Mouse (Mus musculus): ENCODE data around the gene Klhl23. TPM values are rescaled to one million over a fixed set of nuclear protein-coding genes. Genes with fewer than 3 reads are reported as not detected.
A peak's percentile ranks its signal among the peaks of the same experiment; 100 is the strongest.

Klhl23 gene
- polyA plus RNA-seq (2015; fragmentation: Nextera tagmentation; extraction: Ambion mirVana): 21.4 and 25.1 TPM in 2 replicates

DNA sequence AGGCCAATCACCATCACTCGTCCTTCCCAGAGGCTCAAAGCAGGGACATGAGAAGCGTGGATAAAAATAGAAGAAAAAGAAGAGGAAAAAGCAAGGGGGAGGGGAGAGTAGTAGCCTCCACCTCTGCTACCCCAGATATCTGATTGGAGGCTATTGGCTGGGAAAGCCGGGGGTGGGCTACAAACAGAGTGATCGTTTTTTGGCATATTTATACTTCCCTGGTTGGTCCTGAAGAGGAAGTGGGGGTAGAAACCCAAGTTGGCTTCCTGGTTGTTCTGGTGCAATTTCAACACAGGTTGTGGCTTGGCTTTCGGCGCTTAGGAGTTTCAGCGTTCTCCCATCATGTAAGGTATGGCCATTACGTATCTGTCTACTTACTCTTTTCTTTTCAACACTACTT is at the start of gene Klhl23:
Gene Klhl23, plus strand, starts transcription at position 234 of the 400 bp plus-strand sequence.
- peak within 1 kb of the TSS; percentile 82 for H3K4me3 ChIP-seq (ENCODE audit: low read depth, low read length)
- no peaks in the 10 kb centered on the region for H3K27me3 ChIP-seq (ENCODE audit: control insufficient read depth, insufficient read depth, low read length)
- DNase-seq (ENCODE audit: low spot score) (peak; percentile 22), ATAC-seq (ENCODE audit: low FRiP score, low TSS enrichment) (peak; percentile 16; the same call in 1 of the 2 replicates)
- H3K9ac ChIP-seq (ENCODE audit: low read length): peak within 1 kb of the TSS; percentile 90
- TF ChIP-seq EP300 (optimal IDR thresholded peaks at IDR 0.05) (no peak), CTCF (IDR thresholded peaks at IDR 0.05; ENCODE audit: low read depth) (no peak)
- H3K4me1 ChIP-seq (replicated peaks; ENCODE audit: control insufficient read depth, insufficient read depth): no peaks in the 10 kb centered on the region; the same call in 1 of the 2 replicates
- H3K27ac ChIP-seq (replicated peaks): peak within 1 kb of the TSS; percentile 95
- no peaks in the 10 kb centered on the region for H3K36me3 ChIP-seq (ENCODE audit: control insufficient read depth, insufficient read depth, low read length)
- WGBS: 5% methylated on average over 8 of the region's 8 CpGs
- no peaks in the 10 kb centered on the region for H3K9me3 ChIP-seq (ENCODE audit: control insufficient read depth, low read length)
- peak within 1 kb of the TSS; percentile 90 for H3K4me2 ChIP-seq (replicated peaks; ENCODE audit: low read depth)

DNA sequence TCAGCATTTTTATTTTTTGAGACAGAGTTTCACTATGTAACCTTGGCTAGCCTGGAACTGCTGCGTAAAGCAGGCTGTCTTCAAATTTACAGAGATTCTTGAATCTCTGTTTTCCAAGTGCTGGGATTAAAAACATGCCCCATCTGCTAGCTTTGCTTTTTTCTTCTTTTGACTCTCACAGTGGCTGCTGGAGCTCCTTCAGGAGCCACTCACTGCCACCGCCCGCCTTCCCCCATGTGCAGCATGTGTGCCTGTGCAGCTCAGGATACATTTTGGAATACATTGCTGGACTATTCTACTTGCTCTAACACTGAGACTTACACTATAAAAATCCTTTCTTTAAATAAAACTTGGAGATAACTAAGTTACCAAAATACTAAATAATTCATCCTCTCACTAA is 48.4 kb upstream of the Klhl23 start:
- Histone ChIP-seq H3K9ac (ENCODE audit: low read length) (no peak overlapping the region), H3K27ac (replicated peaks) (no peak overlapping the region), H3K36me3 (ENCODE audit: control insufficient read depth, insufficient read depth, low read length) (no peaks in the 10 kb centered on the region), H3K4me2 (replicated peaks; ENCODE audit: low read depth) (no peak overlapping the region), H3K4me1 (replicated peaks; ENCODE audit: control insufficient read depth, insufficient read depth) (no peaks in the 10 kb centered on the region), H3K27me3 (ENCODE audit: control insufficient read depth, insufficient read depth, low read length) (no peaks in the 10 kb centered on the region), H3K9me3 (ENCODE audit: control insufficient read depth, low read length) (no peaks in the 10 kb centered on the region), H3K4me3 (ENCODE audit: low read depth, low read length) (no peak overlapping the region)
- ATAC-seq (ENCODE audit: low FRiP score, low TSS enrichment) (no peak), DNase-seq (ENCODE audit: low spot score) (no peak)
- TF ChIP-seq EP300 (optimal IDR thresholded peaks at IDR 0.05): no peak
- TF ChIP-seq CTCF (IDR thresholded peaks at IDR 0.05; ENCODE audit: low read depth): no peak
- 95% methylated on average over 3 of the region's 3 CpGs for WGBS

DNA sequence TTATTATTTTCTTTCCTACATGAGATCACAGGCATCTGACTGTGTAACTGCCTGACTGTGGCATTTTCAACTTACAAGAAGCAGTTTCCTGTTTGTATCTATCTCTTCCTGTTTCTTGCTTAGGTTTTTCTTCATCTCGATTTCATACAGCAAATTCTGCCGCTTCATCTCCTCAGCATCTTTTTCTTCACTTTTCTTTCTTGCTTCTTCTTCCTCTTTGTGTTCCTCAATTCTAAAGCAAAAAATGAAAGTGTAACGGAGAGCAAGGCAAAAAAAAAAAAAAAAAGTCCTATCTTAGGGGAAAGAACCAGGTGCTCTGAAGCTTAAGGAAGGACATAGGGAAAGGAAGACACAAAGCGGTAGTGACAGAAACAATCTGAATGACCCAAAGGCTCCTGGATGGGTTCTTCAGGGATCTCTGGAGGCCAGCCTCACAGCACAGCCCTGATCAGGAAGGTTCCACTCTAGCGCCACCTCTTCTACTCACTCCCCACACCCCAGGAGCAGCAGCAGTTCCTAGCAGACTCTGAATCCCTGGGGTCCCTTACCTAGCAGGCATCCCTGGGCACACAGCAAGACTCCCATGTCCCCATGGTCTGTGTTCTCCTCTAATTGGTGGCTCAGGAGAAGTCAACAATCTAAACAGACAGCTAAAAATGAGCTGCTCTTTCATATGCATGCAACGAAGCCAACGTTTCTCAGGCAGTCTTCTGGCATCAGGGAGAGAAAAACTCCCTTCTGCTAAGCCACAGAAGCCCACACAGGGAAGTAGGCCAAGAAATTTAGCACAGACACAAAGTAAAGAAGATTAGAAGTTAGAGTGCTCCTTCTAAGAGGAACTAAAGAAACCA is 43.5 kb upstream of the Klhl23 start:
- 65% methylated on average over 7 of the region's 7 CpGs for WGBS
- H3K4me3 ChIP-seq (ENCODE audit: low read depth, low read length): no peak overlapping the region
- no peaks in the 10 kb centered on the region for H3K27me3 ChIP-seq (ENCODE audit: control insufficient read depth, insufficient read depth, low read length)
- no peak overlapping the region for H3K9ac ChIP-seq (ENCODE audit: low read length)
- TF ChIP-seq CTCF (IDR thresholded peaks at IDR 0.05; ENCODE audit: low read depth) (no peak), EP300 (optimal IDR thresholded peaks at IDR 0.05) (no peak)
- no peaks in the 10 kb centered on the region for H3K36me3 ChIP-seq (ENCODE audit: control insufficient read depth, insufficient read depth, low read length)
- no peak overlapping the region for H3K4me2 ChIP-seq (replicated peaks; ENCODE audit: low read depth)
- H3K9me3 ChIP-seq (ENCODE audit: control insufficient read depth, low read length): no peaks in the 10 kb centered on the region
- no peak overlapping the region for H3K27ac ChIP-seq (replicated peaks)
- no peaks in the 10 kb centered on the region for H3K4me1 ChIP-seq (replicated peaks; ENCODE audit: control insufficient read depth, insufficient read depth)
- no peak for ATAC-seq (ENCODE audit: low FRiP score, low TSS enrichment)
- no peak for DNase-seq (ENCODE audit: low spot score)

DNA sequence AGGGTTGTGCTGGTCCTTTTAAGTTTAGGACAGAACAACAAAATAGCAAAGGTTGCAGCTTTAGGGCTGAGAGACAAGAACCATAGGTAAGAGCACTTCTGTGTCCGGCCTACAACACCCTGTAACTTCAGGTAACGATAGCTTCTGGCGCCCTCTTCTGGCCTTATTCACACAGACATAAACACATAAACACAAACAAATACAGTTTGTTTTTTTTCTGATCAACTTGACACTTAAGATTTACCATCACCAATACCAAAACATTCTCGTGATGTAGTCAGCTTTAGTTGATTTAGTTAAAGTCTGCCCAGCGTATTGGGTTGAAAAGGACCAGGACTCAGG is 42.9 kb upstream of the Klhl23 start:
- Histone ChIP-seq H3K4me3 (ENCODE audit: low read depth, low read length) (no peak overlapping the region), H3K27me3 (ENCODE audit: control insufficient read depth, insufficient read depth, low read length) (no peaks in the 10 kb centered on the region), H3K27ac (replicated peaks) (no peak overlapping the region), H3K9ac (ENCODE audit: low read length) (no peak overlapping the region), H3K36me3 (ENCODE audit: control insufficient read depth, insufficient read depth, low read length) (no peaks in the 10 kb centered on the region), H3K4me1 (replicated peaks; ENCODE audit: control insufficient read depth, insufficient read depth) (no peaks in the 10 kb centered on the region), H3K4me2 (replicated peaks; ENCODE audit: low read depth) (no peak overlapping the region), H3K9me3 (ENCODE audit: control insufficient read depth, low read length) (no peaks in the 10 kb centered on the region)
- no peak for ATAC-seq (ENCODE audit: low FRiP score, low TSS enrichment)
- DNase-seq (ENCODE audit: low spot score): no peak
- WGBS: 58% methylated on average over 5 of the region's 5 CpGs
- peak; percentile 53 for TF ChIP-seq CTCF (IDR thresholded peaks at IDR 0.05; ENCODE audit: low read depth)
- no peak for TF ChIP-seq EP300 (optimal IDR thresholded peaks at IDR 0.05)

DNA sequence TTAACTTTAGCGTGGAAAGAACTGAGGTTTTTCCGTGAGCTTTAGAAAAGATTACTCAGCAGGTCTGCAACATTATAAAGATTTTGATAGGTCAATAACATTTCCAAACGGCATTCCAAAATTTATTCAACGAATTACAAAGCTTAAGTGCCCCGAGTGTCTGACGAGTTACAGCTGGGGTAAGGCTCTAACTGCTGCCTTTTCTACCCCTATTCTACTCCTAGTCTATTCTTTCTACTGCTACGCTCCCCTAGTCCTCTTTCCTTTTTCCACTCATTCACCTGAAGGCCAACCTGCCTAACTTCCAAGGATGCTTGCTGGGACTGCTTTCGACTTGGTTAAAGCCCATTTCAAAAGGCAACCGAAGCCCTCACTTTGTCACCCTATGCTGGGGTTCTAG is 32.8 kb upstream of the Klhl23 start:
- peak overlapping the region; percentile 87 for H3K27ac ChIP-seq (replicated peaks)
- ATAC-seq (ENCODE audit: low FRiP score, low TSS enrichment) (peak; percentile 28; the same call in 1 of the 2 replicates), DNase-seq (ENCODE audit: low spot score) (no peak)
- H3K4me1 ChIP-seq (replicated peaks; ENCODE audit: control insufficient read depth, insufficient read depth): no peaks in the 10 kb centered on the region
- peak overlapping the region; percentile 63 for H3K4me3 ChIP-seq (ENCODE audit: low read depth, low read length)
- H3K27me3 ChIP-seq (ENCODE audit: control insufficient read depth, insufficient read depth, low read length): no peaks in the 10 kb centered on the region
- TF ChIP-seq CTCF (IDR thresholded peaks at IDR 0.05; ENCODE audit: low read depth) (no peak), EP300 (optimal IDR thresholded peaks at IDR 0.05) (no peak)
- peak overlapping the region; percentile 65 for H3K4me2 ChIP-seq (replicated peaks; ENCODE audit: low read depth)
- no peaks in the 10 kb centered on the region for H3K9me3 ChIP-seq (ENCODE audit: control insufficient read depth, low read length)
- H3K9ac ChIP-seq (ENCODE audit: low read length): peak overlapping the region; percentile 55
- 11% methylated on average over 9 of the region's 9 CpGs for WGBS
- no peaks in the 10 kb centered on the region; the same call in 1 of the 2 replicates for H3K36me3 ChIP-seq (ENCODE audit: control insufficient read depth, insufficient read depth, low read length)

DNA sequence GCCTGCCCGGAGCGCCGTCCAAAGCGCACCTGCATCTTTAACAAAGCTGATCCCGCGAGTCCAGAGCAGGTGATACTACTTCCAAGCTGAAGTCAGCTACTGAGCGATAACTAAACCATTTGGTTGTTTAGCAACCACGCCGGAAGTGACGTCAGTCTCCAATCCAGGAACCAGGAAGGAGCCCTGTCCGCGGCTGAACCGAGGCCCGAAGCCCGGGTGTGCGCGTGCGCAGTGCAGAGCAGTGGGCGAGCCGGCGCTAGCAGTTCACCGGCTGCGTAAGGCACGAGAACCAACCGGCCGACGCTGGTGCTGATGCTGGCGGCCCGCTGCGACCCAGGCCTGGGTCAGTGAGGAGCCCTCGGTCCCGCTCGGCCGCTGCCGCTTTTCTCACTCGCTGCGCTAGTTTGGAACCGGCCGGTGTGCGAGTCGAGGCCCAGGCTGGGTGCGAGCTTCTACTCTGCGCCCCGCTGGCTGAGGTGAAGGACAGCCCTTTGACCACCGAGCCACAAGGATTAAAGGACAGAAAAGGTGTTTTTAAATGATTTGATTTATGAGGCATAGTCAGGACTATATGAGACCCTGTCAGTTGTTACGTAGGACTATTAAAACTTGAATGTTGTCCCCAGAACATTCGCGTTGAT is 32.2 kb upstream of the Klhl23 start, which contains the start of the genes Ccdc173 and Phospho2:
Gene Ccdc173, minus strand, starts transcription at position 147 of the 641 bp plus-strand sequence.
Gene Phospho2, plus strand, starts transcription at position 195 of the 641 bp plus-strand sequence.
- peak within 1 kb of the TSS; percentile 67 for H3K9ac ChIP-seq (ENCODE audit: low read length)
- H3K4me2 ChIP-seq (replicated peaks; ENCODE audit: low read depth): peak within 1 kb of the TSS; percentile 65
- H3K36me3 ChIP-seq (ENCODE audit: control insufficient read depth, insufficient read depth, low read length): no peaks in the 10 kb centered on the region; the same call in 1 of the 2 replicates
- peak within 1 kb of the TSS; percentile 87 for H3K27ac ChIP-seq (replicated peaks)
- ATAC-seq (ENCODE audit: low FRiP score, low TSS enrichment): peak; percentile 98
- TF ChIP-seq CTCF (IDR thresholded peaks at IDR 0.05; ENCODE audit: low read depth): no peak
- no peak for TF ChIP-seq EP300 (optimal IDR thresholded peaks at IDR 0.05)
- peak; percentile 99 for DNase-seq (ENCODE audit: low spot score)
- H3K9me3 ChIP-seq (ENCODE audit: control insufficient read depth, low read length): no peaks in the 10 kb centered on the region
- H3K4me1 ChIP-seq (replicated peaks; ENCODE audit: control insufficient read depth, insufficient read depth): no peaks in the 10 kb centered on the region
- H3K4me3 ChIP-seq (ENCODE audit: low read depth, low read length): peak within 1 kb of the TSS; percentile 63
- WGBS: 2% methylated on average over 48 of the region's 48 CpGs
- no peaks in the 10 kb centered on the region for H3K27me3 ChIP-seq (ENCODE audit: control insufficient read depth, insufficient read depth, low read length)
